Mouse (Mus musculus): ENCODE data around the gene Cyp2c69. TPM values are rescaled to one million over a fixed set of nuclear protein-coding genes. Genes with fewer than 3 reads are reported as not detected.
"Not testable (repeated sequence)": the region's sequence is repeated elsewhere in the genome, so short reads cannot be mapped to it uniquely, and the experiment has no call there.

Cyp2c69 gene
- total RNA-seq (2021) = not detected
- long read RNA-seq, experiment 1 = 0 reads
- long read RNA-seq, experiment 2 = 0 reads

- DNase-seq = not testable (repeated sequence)
Measured at GRCm38 (mm10) chr19:39886699-39887098, at the start of gene Cyp2c69. Gene Cyp2c69 (minus strand): TSS chr19:39886799.

- no peak for DNase-seq
Measured at GRCm38 (mm10) chr19:39935396-39935795, 48.8 kb upstream of the Cyp2c69 start.

- DNase-seq = no peak
Measured at GRCm38 (mm10) chr19:39930032-39930431, 43.4 kb upstream of the Cyp2c69 start.

DNA sequence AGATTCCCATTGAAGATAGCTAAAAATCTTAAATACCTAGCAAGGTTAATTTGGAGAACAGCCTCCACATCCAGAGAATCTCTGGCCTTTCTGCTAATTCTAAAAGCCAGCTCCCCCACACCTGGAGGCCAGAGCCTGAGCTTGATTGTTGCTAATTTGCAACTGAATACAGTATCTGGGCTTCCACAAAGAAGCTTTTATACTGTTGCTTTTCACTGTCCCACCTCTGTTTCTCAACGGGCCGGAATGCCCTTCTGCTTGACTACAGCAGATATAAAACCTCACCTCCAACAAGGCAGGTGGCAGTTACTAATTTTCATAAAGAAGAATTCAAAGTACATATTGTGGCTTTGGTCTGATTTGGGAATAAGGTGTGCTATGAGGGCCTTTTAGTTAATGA is 15.1 kb upstream of the Cyp2c69 start:
- DNase-seq = no peak

DNA sequence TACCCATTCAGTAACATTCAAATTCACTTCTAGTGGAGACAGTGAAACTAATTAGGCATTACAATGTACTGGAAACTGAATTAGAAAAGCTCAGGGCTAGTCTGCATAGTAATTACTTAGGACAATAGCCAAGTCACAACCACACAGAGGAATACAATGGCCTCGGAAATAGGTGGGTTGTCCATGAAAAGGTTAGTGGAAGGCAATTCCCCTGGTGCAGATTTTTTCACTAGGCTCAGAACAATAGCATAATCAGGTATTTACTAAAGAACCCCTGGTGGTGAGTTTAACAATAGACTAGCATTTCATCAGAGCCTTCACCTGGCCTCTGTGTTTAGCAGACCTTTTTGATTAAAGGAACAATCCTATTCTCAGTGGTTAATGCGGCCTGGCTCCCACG is 3.5 kb upstream of the Cyp2c69 start:
- DNase-seq = not testable (repeated sequence)

DNA sequence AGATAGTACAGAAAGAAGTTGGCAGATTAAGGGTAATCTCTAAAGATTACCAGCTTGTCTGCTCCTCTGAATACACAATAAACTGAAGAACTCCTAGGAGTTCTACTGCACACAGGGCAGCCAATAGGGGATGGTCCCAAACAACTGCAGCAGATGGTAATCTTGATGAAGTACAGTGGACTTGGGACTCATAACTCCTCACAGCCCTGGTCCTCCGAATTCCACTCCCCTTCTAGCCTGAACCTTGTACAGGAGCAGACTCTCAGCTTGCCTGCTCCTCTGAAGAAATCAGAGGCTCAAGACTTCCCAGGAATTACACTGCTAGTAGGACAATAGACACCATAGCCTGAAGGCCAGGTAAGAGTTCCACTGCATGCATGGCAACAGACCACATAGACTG is 20.5 kb downstream of the Cyp2c69 start:
- no peak for DNase-seq

DNA sequence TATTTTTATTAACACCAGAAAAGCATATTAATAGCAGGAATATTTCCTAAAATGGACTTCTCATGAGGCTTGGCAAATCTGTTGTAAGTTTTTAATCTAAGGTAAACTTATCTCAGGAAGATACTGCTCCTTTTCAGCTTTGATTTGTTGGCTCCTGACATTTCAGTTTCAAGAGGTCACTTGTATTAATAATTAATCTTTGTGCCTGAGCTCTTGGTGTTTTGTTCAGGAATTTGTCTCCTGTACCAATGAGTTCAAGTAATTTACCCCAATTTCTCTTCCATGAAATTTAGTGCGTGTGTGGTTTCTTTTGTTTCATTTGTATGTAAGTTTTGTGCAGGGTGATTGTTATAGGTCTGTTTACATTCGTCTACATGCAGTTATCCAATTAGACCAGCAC is 65.7 kb downstream of the Cyp2c69 start:
- DNase-seq = not testable (repeated sequence)

- not testable (repeated sequence) for DNase-seq
Measured at GRCm38 (mm10) chr19:39816400-39816799, 70.2 kb downstream of the Cyp2c69 start.

DNA sequence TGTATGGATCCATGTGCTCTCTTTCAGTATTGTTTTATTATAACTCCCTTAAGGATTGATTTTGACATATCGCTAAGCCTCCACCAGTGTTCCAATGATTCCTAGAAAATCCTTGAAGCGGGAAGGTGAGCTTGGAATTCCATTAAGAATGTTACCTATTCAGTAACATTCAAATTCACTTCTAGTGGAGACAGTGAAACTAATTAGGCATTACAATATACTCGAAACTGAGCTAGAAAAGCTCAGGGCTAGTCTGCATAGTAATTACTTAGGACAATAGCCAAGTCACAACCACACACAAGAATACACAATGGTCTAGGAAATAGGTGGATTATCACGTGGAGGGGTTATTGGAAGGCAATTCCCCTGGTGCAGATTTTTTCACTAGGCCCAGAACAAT is 70.6 kb downstream of the Cyp2c69 start:
- DNase-seq = not testable (repeated sequence)

DNA sequence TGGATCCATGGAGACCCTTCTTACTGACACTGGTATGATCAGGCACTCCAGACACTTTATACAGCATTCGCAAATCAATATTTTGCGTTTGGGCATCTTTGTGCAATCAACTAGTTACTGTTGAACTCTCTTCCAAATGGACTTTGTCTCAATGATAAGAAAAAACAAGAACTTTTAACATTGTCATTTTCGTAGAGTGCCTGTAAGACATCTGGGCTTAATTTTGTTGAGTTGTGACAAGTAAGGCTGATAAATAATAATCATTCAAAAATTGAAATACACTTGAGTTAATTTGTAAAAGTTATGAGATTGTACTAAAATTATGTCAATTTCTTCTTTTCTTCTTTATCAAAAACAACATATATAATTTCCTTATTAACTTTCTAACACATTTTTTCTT is 73.9 kb downstream of the Cyp2c69 start, which contains the start of gene Cyp2c40:
Gene Cyp2c40, minus strand, starts transcription at position 101 of the 400 bp plus-strand sequence.
- not testable (repeated sequence) for DNase-seq

Other genes with a start within 250 kb of the Cyp2c69 start
- not detected for gene Cyp2c67, start 237.7 kb downstream of the Cyp2c69 start, total RNA-seq (2021)
- not detected for gene Cyp2c68, start 145.7 kb downstream of the Cyp2c69 start, total RNA-seq (2021)
- not detected for gene Cyp2c40, start 74.0 kb downstream of the Cyp2c69 start, total RNA-seq (2021)
- gene Cyp2c37, start 105.6 kb upstream of the Cyp2c69 start, total RNA-seq (2021) = under 1 TPM in 1 of 2 experiments, not detected in 1; 0.14 TPM
- gene Cyp2c54, start 187.0 kb upstream of the Cyp2c69 start, total RNA-seq (2021) = not detected
- not detected for gene Cyp2c50, start 202.9 kb upstream of the Cyp2c69 start, total RNA-seq (2021)

All from gastrocnemius, postnatal 10 days (tissue).